Mouse (Mus musculus) MEL-GATA-1-ER (cell line): ENCODE results near the gene Serac1.

Experiments used
- DNase-seq: peaks from one replicate; pipeline ENCODE4 v3.0.0-alpha.2; 2012; ENCODE audit warnings: low read depth; ENCODE audit errors: extremely low read depth

Gene Serac1

GRCm38 (mm10) chr17:6005638-6006471 lies 73.7 kb downstream of the Serac1 start:
- peak; percentile 48 for DNase-seq

- no peak for DNase-seq
Measured at GRCm38 (mm10) chr17:6005246-6005637, 74.3 kb downstream of the Serac1 start.

- no peak for DNase-seq
Measured at GRCm38 (mm10) chr17:6003661-6004060, 75.9 kb downstream of the Serac1 start.

DNA sequence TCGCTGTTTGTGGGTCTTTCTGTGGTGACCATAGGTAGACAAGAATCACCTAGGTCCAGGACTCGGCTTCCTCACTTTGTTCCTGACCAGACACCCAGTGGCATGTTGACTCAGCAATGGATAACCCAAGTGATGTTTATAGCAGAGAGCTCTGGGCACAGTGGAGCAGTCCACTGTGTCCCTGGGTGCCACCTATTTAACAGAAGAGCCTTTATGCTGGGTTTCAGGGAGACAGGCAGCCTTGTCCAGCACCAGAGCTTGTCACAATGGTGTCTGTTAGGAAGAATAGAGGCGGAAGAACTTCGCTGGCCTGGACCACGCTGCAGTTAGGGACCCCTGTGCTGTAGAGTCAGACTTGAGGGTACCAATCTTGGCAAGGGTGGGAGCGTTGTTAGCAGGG lies 77.0 kb downstream of the Serac1 start:
- no peak for DNase-seq

DNA sequence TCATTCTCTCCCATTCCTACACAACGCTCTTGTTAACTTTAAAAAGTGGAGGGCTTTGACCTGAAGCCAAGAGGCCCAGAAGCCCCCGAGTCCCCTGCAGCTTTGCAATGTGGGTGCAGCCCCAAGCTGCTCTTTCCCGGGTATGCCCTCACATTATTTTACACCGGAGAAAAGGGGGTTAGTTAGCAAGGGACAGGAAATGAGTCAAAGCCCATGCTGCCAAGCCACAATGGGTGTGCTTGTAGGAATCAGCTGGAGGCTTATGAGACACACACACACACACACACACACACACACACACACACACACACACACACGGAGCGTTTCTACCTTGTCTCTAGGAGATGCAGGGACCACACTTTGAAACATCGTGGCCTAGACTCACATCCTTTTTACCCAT lies 77.7 kb downstream of the Serac1 start:
- no peak for DNase-seq

DNA sequence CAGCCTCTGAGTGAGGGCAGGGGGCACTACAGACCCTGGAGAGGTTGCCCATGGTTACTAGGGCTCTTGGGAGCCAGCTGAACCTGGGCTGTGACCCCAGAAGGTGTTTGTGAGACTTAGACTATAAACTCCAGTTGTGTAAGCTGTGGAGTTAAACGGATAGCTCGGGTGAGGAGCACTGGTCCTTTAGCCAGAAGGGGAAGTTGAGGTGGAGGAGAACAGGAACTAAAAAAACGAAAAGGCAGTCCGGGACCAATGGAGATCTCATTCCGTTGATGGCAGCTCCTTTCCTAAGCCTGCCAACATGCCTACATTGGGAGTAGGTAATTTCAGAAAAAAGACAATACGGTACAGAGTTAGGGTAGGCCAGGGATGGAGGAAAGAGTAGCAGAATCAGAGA lies 78.2 kb downstream of the Serac1 start:
- peak; percentile 55 for DNase-seq

DNA sequence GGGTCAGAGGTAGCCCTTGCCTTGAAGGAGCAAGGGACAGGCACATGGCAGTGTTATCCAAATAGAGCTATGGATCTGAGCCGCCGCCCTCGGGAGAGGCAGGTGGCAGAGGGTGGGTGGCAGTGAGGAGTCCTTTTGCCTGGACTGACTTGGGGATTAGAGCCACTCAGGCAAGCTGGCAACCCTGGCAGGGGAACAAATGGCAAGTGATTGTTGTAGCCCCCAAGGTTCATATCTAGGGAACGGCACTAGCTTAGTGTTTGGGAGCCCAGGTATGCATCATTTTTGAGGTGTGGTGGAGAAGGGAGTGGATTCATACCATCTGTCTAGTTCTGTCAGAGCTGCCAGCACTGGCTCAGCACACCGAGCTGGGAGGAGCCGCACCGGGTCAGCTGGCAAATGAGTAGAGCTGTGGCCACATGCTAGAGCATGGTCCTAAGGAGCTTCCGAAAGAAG lies 78.6 kb downstream of the Serac1 start:
- no peak for DNase-seq

DNA sequence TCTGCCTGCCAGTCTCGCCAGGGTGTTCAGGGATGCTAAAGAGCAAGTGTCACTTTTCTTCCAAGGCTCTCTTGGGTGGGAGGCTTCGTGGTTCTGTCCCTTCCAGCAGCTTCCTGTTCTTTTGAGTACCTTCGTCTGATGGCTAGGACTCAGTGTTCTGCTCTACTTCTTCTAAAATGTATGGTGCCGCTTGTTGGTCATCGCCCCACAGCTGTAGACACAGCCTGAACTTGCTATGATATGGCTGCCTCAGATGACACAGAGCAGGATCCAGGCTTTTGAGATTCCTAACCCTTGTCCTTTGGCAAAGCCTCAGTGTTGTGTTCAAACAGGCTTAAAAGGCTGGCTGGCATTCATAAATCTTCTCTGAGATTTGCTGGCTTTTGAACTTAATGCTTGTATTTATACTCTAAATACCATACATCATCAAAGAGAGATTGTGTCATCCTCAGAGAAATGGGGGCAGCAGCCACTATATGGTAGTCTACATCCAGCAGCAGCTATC lies 80.5 kb downstream of the Serac1 start:
- DNase-seq, result no peak

DNA sequence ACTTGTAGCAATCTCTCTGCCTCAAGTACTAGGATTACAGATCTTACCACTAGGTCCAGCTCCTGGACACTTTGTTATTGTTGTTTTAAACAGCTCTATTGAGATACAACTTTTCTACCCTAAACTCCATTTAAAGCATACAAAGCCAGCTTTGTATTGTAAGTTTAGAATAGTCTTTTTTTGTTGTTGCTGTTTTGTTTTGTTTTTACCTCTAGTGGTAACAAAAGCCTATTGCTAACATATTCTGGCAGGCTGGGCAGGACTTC lies 81.4 kb downstream of the Serac1 start:
- no peak for DNase-seq

GRCm38 (mm10) chr17:5997380-5998234 lies 81.9 kb downstream of the Serac1 start:
- no peak for DNase-seq

DNA sequence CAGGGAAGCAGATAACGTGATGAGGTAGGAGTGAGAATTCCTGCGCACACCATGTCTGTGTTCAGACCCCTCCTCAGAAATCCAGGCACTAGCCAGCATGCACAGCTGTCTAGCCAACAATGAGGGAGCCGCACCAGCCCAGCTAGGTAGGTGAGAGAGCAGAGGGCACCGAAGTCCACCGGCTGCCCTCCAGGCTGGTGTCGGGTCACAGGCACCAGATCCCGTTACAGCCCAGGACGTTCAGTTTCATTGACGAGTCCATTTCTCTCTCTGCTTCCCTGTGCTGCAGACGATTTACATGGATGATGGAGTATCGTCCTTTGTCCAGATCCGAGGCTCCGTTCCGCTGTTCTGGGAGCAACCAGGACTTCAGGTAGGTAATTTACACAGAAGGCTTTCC lies 83.0 kb downstream of the Serac1 start:
- no peak for DNase-seq

- DNase-seq, result no peak
Measured at GRCm38 (mm10) chr17:5994606-5995005, 84.9 kb downstream of the Serac1 start.

GRCm38 (mm10) chr17:5993581-5994260 lies 85.8 kb downstream of the Serac1 start:
- no peak for DNase-seq

- DNase-seq, result no peak
Measured at GRCm38 (mm10) chr17:5992866-5993580, 86.5 kb downstream of the Serac1 start.
